In genomic region chr12:50073684-50074083, GRCm38 (mm10) we compare ENCODE assay signal across 12 mouse cellular contexts.
DNase-seq lines count a peak whose midpoint lies in the region.
"Had no signal": no experiment of that assay in that cellular context is flagged by ENCODE, and none has a peak within 500 bp of the region (broad histone marks: within the 10 kb centered on the region; RNA-seq: fewer than 3 reads in every experiment).

No protein-coding gene starts in this region.

- DNase-seq in cerebellum, postnatal 14 days = peak; percentile 5 to 13
- no peak for DNase-seq in cerebellum, adult 11 months
- DNase-seq in left cerebral cortex, adult 11 months (ENCODE audit: low spot score) = peak; percentile 19
- no peak for DNase-seq in left cerebral cortex, postnatal 10 days (ENCODE audit: extremely low spot score in 1 of 2, low spot score in 2 of 2)
- peak; percentile 11 to 16 for DNase-seq in kidney, postnatal 4 days
- DNase-seq in right cerebral cortex, postnatal 25 days = peak; percentile 61
- DNase-seq in spleen, postnatal 36 days (ENCODE audit: low spot score in 2 of 2) = no peak
- no peak for DNase-seq in thymus, postnatal 0 days (ENCODE audit: low spot score)
- DNase-seq: cerebellum, adult 9-11 months; heart, postnatal 14 days; liver; lung, postnatal 10 days had no signal

- intact Hi-C loops in left cerebral cortex, postnatal 10 days (cut with DNase I) = no loop called here

Comparison
In these comparisons a context has a peak if more than half of its experiments do, and no peak if none do; other contexts are left out.
1. DNase-seq: peak in cerebellum, postnatal 14 days (2 of 2), left cerebral cortex, adult 11 months (single experiment), kidney, postnatal 4 days (2 of 2) and right cerebral cortex, postnatal 25 days (single experiment); none in cerebellum, adult 11 months (single experiment), left cerebral cortex, postnatal 10 days (0 of 2), spleen, postnatal 36 days (0 of 2) and thymus, postnatal 0 days (single experiment).